Mouse (Mus musculus): ENCODE data around the gene Slc34a3. TPM values are rescaled to one million over a fixed set of nuclear protein-coding genes. Genes with fewer than 3 reads are reported as not detected.
A peak's percentile ranks its signal among the peaks of the same experiment; 100 is the strongest.

Gene Slc34a3
- polyA plus RNA-seq, 1 experiment from 2014 or later: not detected

- ATAC-seq (replicated peaks; ENCODE audit: extremely low read depth, insufficient read depth, low FRiP score): no peak
- no peak overlapping the region for H3K9ac ChIP-seq (ENCODE audit: low read length)
- no peaks in the 10 kb centered on the region for H3K9me3 ChIP-seq (replicated peaks; ENCODE audit: control insufficient read depth, low read length)
- WGBS: 56% methylated on average over 12 of the region's 12 CpGs
- peaks cover 6% of the 10 kb centered on the region; the same call in 1 of the 2 replicates for H3K27me3 ChIP-seq (ENCODE audit: control insufficient read depth, insufficient read depth, low read length)
- no peaks in the 10 kb centered on the region for H3K36me3 ChIP-seq (ENCODE audit: control insufficient read depth, insufficient read depth)
- no peak overlapping the region for H3K4me3 ChIP-seq (ENCODE audit: low read length)
- no peak overlapping the region for H3K27ac ChIP-seq (ENCODE audit: low read length)
- no peaks in the 10 kb centered on the region for H3K4me1 ChIP-seq (ENCODE audit: control insufficient read depth, insufficient read depth, low read length)
- H3K4me2 ChIP-seq (ENCODE audit: low read depth, low read length): no peak overlapping the region
These were observed 3.1 kb downstream of the Slc34a3 start for GRCm38 (mm10) chr2:25231038-25231437.

GRCm38 (mm10) chr2:25230581-25230980, 3.6 kb downstream of the Slc34a3 start:
- H3K4me3 ChIP-seq (ENCODE audit: low read length): no peak overlapping the region
- 76% methylated on average over 7 of the region's 7 CpGs for WGBS
- peaks cover 2% of the 10 kb centered on the region; the same call in 1 of the 2 replicates for H3K27me3 ChIP-seq (ENCODE audit: control insufficient read depth, insufficient read depth, low read length)
- no peaks in the 10 kb centered on the region for H3K9me3 ChIP-seq (replicated peaks; ENCODE audit: control insufficient read depth, low read length)
- H3K36me3 ChIP-seq (ENCODE audit: control insufficient read depth, insufficient read depth): no peaks in the 10 kb centered on the region
- H3K4me1 ChIP-seq (ENCODE audit: control insufficient read depth, insufficient read depth, low read length): peaks cover 2% of the 10 kb centered on the region; the same call in 1 of the 2 replicates
- ATAC-seq (replicated peaks; ENCODE audit: extremely low read depth, insufficient read depth, low FRiP score): no peak
- H3K27ac ChIP-seq (ENCODE audit: low read length): no peak overlapping the region
- no peak overlapping the region for H3K9ac ChIP-seq (ENCODE audit: low read length)
- H3K4me2 ChIP-seq (ENCODE audit: low read depth, low read length): no peak overlapping the region

- no peak overlapping the region for H3K4me3 ChIP-seq (ENCODE audit: low read length)
- no peak overlapping the region for H3K27ac ChIP-seq (ENCODE audit: low read length)
- H3K4me1 ChIP-seq (ENCODE audit: control insufficient read depth, insufficient read depth, low read length): peaks cover 5% of the 10 kb centered on the region; the same call in 1 of the 2 replicates
- H3K9me3 ChIP-seq (replicated peaks; ENCODE audit: control insufficient read depth, low read length): no peaks in the 10 kb centered on the region
- no peak overlapping the region for H3K9ac ChIP-seq (ENCODE audit: low read length)
- no peaks in the 10 kb centered on the region for H3K36me3 ChIP-seq (ENCODE audit: control insufficient read depth, insufficient read depth)
- 77% methylated on average over 5 of the region's 5 CpGs for WGBS
- peaks cover 2% of the 10 kb centered on the region; the same call in 1 of the 2 replicates for H3K27me3 ChIP-seq (ENCODE audit: control insufficient read depth, insufficient read depth, low read length)
- no peak overlapping the region for H3K4me2 ChIP-seq (ENCODE audit: low read depth, low read length)
- ATAC-seq (replicated peaks; ENCODE audit: extremely low read depth, insufficient read depth, low FRiP score): no peak
These were observed 4.6 kb downstream of the Slc34a3 start for GRCm38 (mm10) chr2:25229582-25229981.

GRCm38 (mm10) chr2:25228995-25229530, 5.1 kb downstream of the Slc34a3 start:
- Histone ChIP-seq H3K27me3 (ENCODE audit: control insufficient read depth, insufficient read depth, low read length) (peaks cover 2% of the 10 kb centered on the region; the same call in 1 of the 2 replicates), H3K27ac (ENCODE audit: low read length) (no peak overlapping the region), H3K4me1 (ENCODE audit: control insufficient read depth, insufficient read depth, low read length) (peaks cover 5% of the 10 kb centered on the region; the same call in 1 of the 2 replicates), H3K36me3 (ENCODE audit: control insufficient read depth, insufficient read depth) (no peaks in the 10 kb centered on the region), H3K4me2 (ENCODE audit: low read depth, low read length) (peak overlapping the region; percentile 55), H3K4me3 (ENCODE audit: low read length) (no peak overlapping the region), H3K9ac (ENCODE audit: low read length) (no peak overlapping the region), H3K9me3 (replicated peaks; ENCODE audit: control insufficient read depth, low read length) (no peaks in the 10 kb centered on the region)
- WGBS: 69% methylated on average over 6 of the region's 6 CpGs
- no peak for ATAC-seq (replicated peaks; ENCODE audit: extremely low read depth, insufficient read depth, low FRiP score)

GRCm38 (mm10) chr2:25228431-25228889, 5.7 kb downstream of the Slc34a3 start:
- H3K27me3 ChIP-seq (ENCODE audit: control insufficient read depth, insufficient read depth, low read length): peaks cover 2% of the 10 kb centered on the region; the same call in 1 of the 2 replicates
- peak overlapping the region; percentile 53; the same call in 1 of the 2 replicates for H3K9ac ChIP-seq (ENCODE audit: low read length)
- peaks cover 8% of the 10 kb centered on the region for H3K4me1 ChIP-seq (ENCODE audit: control insufficient read depth, insufficient read depth, low read length)
- H3K36me3 ChIP-seq (ENCODE audit: control insufficient read depth, insufficient read depth): 0 out of 2 replicates have a peak, but pooled peaks cover under 1% of the 10 kb centered on the region
- peak overlapping the region; percentile 33 for H3K4me3 ChIP-seq (ENCODE audit: low read length)
- WGBS: 1% methylated on average over 7 of the region's 7 CpGs
- peak overlapping the region; percentile 55 for H3K4me2 ChIP-seq (ENCODE audit: low read depth, low read length)
- H3K27ac ChIP-seq (ENCODE audit: low read length): peak overlapping the region; percentile 69
- no peaks in the 10 kb centered on the region for H3K9me3 ChIP-seq (replicated peaks; ENCODE audit: control insufficient read depth, low read length)
- ATAC-seq (replicated peaks; ENCODE audit: extremely low read depth, insufficient read depth, low FRiP score): peak; percentile 12; the same call in 1 of the 2 replicates

GRCm38 (mm10) chr2:25227406-25227805, 6.8 kb downstream of the Slc34a3 start:
- H3K27ac ChIP-seq (ENCODE audit: low read length): no peak overlapping the region
- H3K9ac ChIP-seq (ENCODE audit: low read length): no peak overlapping the region
- 0 out of 2 replicates have a peak, but pooled peaks cover 2% of the 10 kb centered on the region for H3K36me3 ChIP-seq (ENCODE audit: control insufficient read depth, insufficient read depth)
- no peak overlapping the region for H3K4me3 ChIP-seq (ENCODE audit: low read length)
- H3K9me3 ChIP-seq (replicated peaks; ENCODE audit: control insufficient read depth, low read length): no peaks in the 10 kb centered on the region
- no peak for ATAC-seq (replicated peaks; ENCODE audit: extremely low read depth, insufficient read depth, low FRiP score)
- 90% methylated on average over 4 of the region's 4 CpGs for WGBS
- H3K4me1 ChIP-seq (ENCODE audit: control insufficient read depth, insufficient read depth, low read length): peaks cover 12% of the 10 kb centered on the region
- H3K27me3 ChIP-seq (ENCODE audit: control insufficient read depth, insufficient read depth, low read length): peaks cover 2% of the 10 kb centered on the region; the same call in 1 of the 2 replicates
- H3K4me2 ChIP-seq (ENCODE audit: low read depth, low read length): no peak overlapping the region

- no peak overlapping the region for H3K4me3 ChIP-seq (ENCODE audit: low read length)
- no peak overlapping the region for H3K27ac ChIP-seq (ENCODE audit: low read length)
- no peak overlapping the region for H3K9ac ChIP-seq (ENCODE audit: low read length)
- H3K27me3 ChIP-seq (ENCODE audit: control insufficient read depth, insufficient read depth, low read length): peaks cover 2% of the 10 kb centered on the region; the same call in 1 of the 2 replicates
- ATAC-seq (replicated peaks; ENCODE audit: extremely low read depth, insufficient read depth, low FRiP score): no peak
- H3K9me3 ChIP-seq (replicated peaks; ENCODE audit: control insufficient read depth, low read length): no peaks in the 10 kb centered on the region
- peaks cover 4% of the 10 kb centered on the region; the same call in 1 of the 2 replicates for H3K36me3 ChIP-seq (ENCODE audit: control insufficient read depth, insufficient read depth)
- H3K4me1 ChIP-seq (ENCODE audit: control insufficient read depth, insufficient read depth, low read length): peaks cover 12% of the 10 kb centered on the region
- WGBS: 75% methylated on average over 5 of the region's 5 CpGs
- no peak overlapping the region for H3K4me2 ChIP-seq (ENCODE audit: low read depth, low read length)
These were observed 7.3 kb downstream of the Slc34a3 start for GRCm38 (mm10) chr2:25226864-25227263.

GRCm38 (mm10) chr2:25225811-25226379, 8.3 kb downstream of the Slc34a3 start:
- Histone ChIP-seq H3K27me3 (ENCODE audit: control insufficient read depth, insufficient read depth, low read length) (peaks cover under 1% of the 10 kb centered on the region; the same call in 1 of the 2 replicates), H3K36me3 (ENCODE audit: control insufficient read depth, insufficient read depth) (peaks cover 7% of the 10 kb centered on the region; the same call in 1 of the 2 replicates), H3K4me1 (ENCODE audit: control insufficient read depth, insufficient read depth, low read length) (peaks cover 12% of the 10 kb centered on the region), H3K4me3 (ENCODE audit: low read length) (peak overlapping the region; percentile 71), H3K27ac (ENCODE audit: low read length) (peak overlapping the region; percentile 99), H3K4me2 (ENCODE audit: low read depth, low read length) (peak overlapping the region; percentile 65), H3K9ac (ENCODE audit: low read length) (peak overlapping the region; percentile 81; the same call in 1 of the 2 replicates), H3K9me3 (replicated peaks; ENCODE audit: control insufficient read depth, low read length) (no peaks in the 10 kb centered on the region)
- ATAC-seq (replicated peaks; ENCODE audit: extremely low read depth, insufficient read depth, low FRiP score): no peak
- 74% methylated on average over 8 of the region's 8 CpGs for WGBS

Measured in heart, embryonic 16.5 days (tissue).